ENCODE assay signal across 9 mouse cellular contexts in the genomic region with DNA sequence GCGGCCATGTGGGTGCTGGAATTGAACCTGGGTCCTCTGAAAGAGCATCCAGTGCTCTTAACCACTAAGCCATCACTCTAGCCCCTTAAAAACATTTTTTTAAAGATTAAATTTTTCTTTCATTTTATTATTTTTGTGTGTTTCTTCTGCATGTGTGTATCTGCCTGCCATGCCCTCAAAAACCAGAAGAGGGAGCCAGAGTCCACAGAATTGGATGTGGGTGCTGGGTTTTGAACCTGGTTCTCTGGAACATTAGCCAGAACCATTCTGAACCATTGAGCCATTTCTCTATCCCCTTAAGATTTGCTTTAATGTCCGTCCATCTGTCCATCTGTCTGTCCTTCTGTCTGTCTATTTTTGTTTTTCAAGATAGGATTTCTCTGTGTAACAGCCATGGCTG. TPM values are rescaled to one million over a fixed set of nuclear protein-coding genes. Genes with fewer than 3 reads are reported as not detected.
DNase-seq lines count a peak whose midpoint lies in the region; ATAC-seq and TF ChIP-seq lines count a peak whose summit lies in the region.
"Had no signal": no experiment of that assay in that cellular context is flagged by ENCODE, and none has a peak within 500 bp of the region (broad histone marks: within the 10 kb centered on the region; RNA-seq: fewer than 3 reads in every experiment).

No protein-coding gene starts in this region.

- no peaks in the 10 kb centered on the region for H3K27me3 ChIP-seq in lung, embryonic 14.5 days (ENCODE audit: insufficient read depth, low read length)
- H3K27me3 ChIP-seq: lung, embryonic 15.5 days had no signal

- peak; percentile 81 for TF ChIP-seq CTCF in lung, embryonic 14.5 days (IDR thresholded peaks at IDR 0.05; ENCODE audit: low read depth)

- no peaks in the 10 kb centered on the region for H3K4me1 ChIP-seq in lung, embryonic 14.5 days (ENCODE audit: insufficient read depth)
- H3K4me1 ChIP-seq: lung, embryonic 15.5 days had no signal

- H3K4me3 ChIP-seq in lung, embryonic 14.5 days (ENCODE audit: low read depth, low read length) = no peak overlapping the region
- H3K4me3 ChIP-seq: lung, embryonic 15.5 days had no signal

- no peak overlapping the region for H3K4me2 ChIP-seq in lung, embryonic 14.5 days
- H3K4me2 ChIP-seq: lung, embryonic 15.5 days had no signal

- no peak for ATAC-seq in lung, embryonic 14.5 days (ENCODE audit: insufficient read depth)

- peak; percentile 50 for DNase-seq in heart, adult 8-10 months (ENCODE audit: low spot score)
- no peak for DNase-seq in heart, adult 9 months (ENCODE audit: low spot score in 2 of 2)
- peak; percentile 65 for DNase-seq in testis, postnatal 10 days (ENCODE audit: low spot score)
- no peak for DNase-seq in testis, postnatal 14 days (ENCODE audit: low spot score)
- DNase-seq in embryo, embryonic 10.5 days (ENCODE audit: low spot score) = peak; percentile 80
- DNase-seq in lung, embryonic 14.5 days = peak; percentile 75
- DNase-seq in thymus, postnatal 25 days = peak; percentile 53
- DNase-seq in urinary bladder, postnatal 4 days (ENCODE audit: low spot score in 2 of 2) = no peak

- no peak overlapping the region for H3K27ac ChIP-seq in lung, embryonic 14.5 days (ENCODE audit: low read depth)
- H3K27ac ChIP-seq: lung, embryonic 15.5 days had no signal

- H3K36me3 ChIP-seq in lung, embryonic 14.5 days (ENCODE audit: insufficient read depth) = no peaks in the 10 kb centered on the region
- H3K36me3 ChIP-seq: lung, embryonic 15.5 days had no signal

- no peak overlapping the region for H3K9ac ChIP-seq in lung, embryonic 14.5 days
- H3K9ac ChIP-seq: lung, embryonic 15.5 days had no signal

- no peaks in the 10 kb centered on the region for H3K9me3 ChIP-seq in lung, embryonic 14.5 days (ENCODE audit: low read depth, low read length)
- H3K9me3 ChIP-seq: lung, embryonic 15.5 days had no signal

- 50% methylated on average over 2 of the region's 2 CpGs for WGBS in lung, embryonic 14.5 days

RNA-seq across cellular contexts. Expression of gene Pfkfb4, which starts 11.6 kb away (rescaled TPM):
- 1 to 10 TPM; 1.4 to 2.1 (median 1.9) TPM for total RNA-seq in heart, adult 8-10 months (2022)
- polyA plus RNA-seq in lung, embryonic 14.5 days (2014; fragmentation: Nextera tagmentation; extraction: Ambion mirVana) = 7.6 and 9.7 TPM in 2 replicates

RNA-seq across cellular contexts. Expression of gene Ucn2, which starts 17.4 kb away (rescaled TPM):
- total RNA-seq in heart, adult 8-10 months (2022) = not detected
- polyA plus RNA-seq in lung, embryonic 14.5 days (2014; fragmentation: Nextera tagmentation; extraction: Ambion mirVana) = not detected in 2 replicates
- polyA plus RNA-seq: lung, embryonic 15.5 days had no signal

RNA-seq across cellular contexts. Expression of gene Shisa5, which starts 35.2 kb away (rescaled TPM):
- 10 to 100 TPM; 30.1 to 36.9 (median 33.7) TPM for total RNA-seq in heart, adult 8-10 months (2022)
- 56.6 and 61.0 TPM in 2 replicates for polyA plus RNA-seq in lung, embryonic 14.5 days (2014; fragmentation: Nextera tagmentation; extraction: Ambion mirVana)

RNA-seq across cellular contexts. Expression of gene Col7a1, which starts 49.8 kb away (rescaled TPM):
- total RNA-seq in heart, adult 8-10 months (2022) = under 1 TPM; 0.31 to 0.49 (median 0.32) TPM
- polyA plus RNA-seq in lung, embryonic 14.5 days (2014; fragmentation: Nextera tagmentation; extraction: Ambion mirVana) = 1.7 and 2.1 TPM in 2 replicates

RNA-seq across cellular contexts. Expression of gene Trex1, which starts 56.3 kb away (rescaled TPM):
- 10 to 100 TPM; 16.3 to 19.2 (median 17.6) TPM for total RNA-seq in heart, adult 8-10 months (2022)
- 10.6 and 11.6 TPM in 2 replicates for polyA plus RNA-seq in lung, embryonic 14.5 days (2014; fragmentation: Nextera tagmentation; extraction: Ambion mirVana)

Comparison
In these comparisons a context has a peak if more than half of its experiments do, and no peak if none do; other contexts are left out.
1. DNase-seq: peak in heart, adult 8-10 months (single experiment), testis, postnatal 10 days (single experiment), embryo, embryonic 10.5 days (single experiment), lung, embryonic 14.5 days (single experiment) and thymus, postnatal 25 days (single experiment); none in heart, adult 9 months (0 of 2), testis, postnatal 14 days (single experiment) and urinary bladder, postnatal 4 days (0 of 2).